Mouse (Mus musculus) telencephalon, adult 2 months (tissue): ENCODE data around the gene Gk5.
"Not testable (repeated sequence)": the region's sequence is repeated elsewhere in the genome, so short reads cannot be mapped to it uniquely, and the experiment has no call there.

ENCODE experiments used
- DNase-seq: peaks from one replicate; pipeline ENCODE4 v3.0.0-alpha.2; 2011; ENCODE audit warnings: low read depth, low spot score

Gene Gk5

GRCm38 (mm10) chr9:96144883-96145282, 25.7 kb downstream of the Gk5 start:
- no peak for DNase-seq

- DNase-seq, result no peak
Observed at GRCm38 (mm10) chr9:96152801-96153200, 33.6 kb downstream of the Gk5 start.

- no peak for DNase-seq
Observed at GRCm38 (mm10) chr9:96158431-96158830, 39.3 kb downstream of the Gk5 start.

- no peak for DNase-seq
Observed at GRCm38 (mm10) chr9:96159047-96159446, 39.9 kb downstream of the Gk5 start.

GRCm38 (mm10) chr9:96160767-96161166, 41.6 kb downstream of the Gk5 start:
- DNase-seq, result no peak

- DNase-seq, result no peak
Observed at GRCm38 (mm10) chr9:96162421-96162820, 43.3 kb downstream of the Gk5 start.

- DNase-seq, result no peak
Observed at GRCm38 (mm10) chr9:96163443-96163842, 44.3 kb downstream of the Gk5 start.

- not testable (repeated sequence) for DNase-seq
Observed at GRCm38 (mm10) chr9:96163983-96164382, 44.8 kb downstream of the Gk5 start.

GRCm38 (mm10) chr9:96167168-96167585, 48.0 kb downstream of the Gk5 start:
- DNase-seq, result no peak

GRCm38 (mm10) chr9:96170600-96170999, 51.4 kb downstream of the Gk5 start:
- no peak for DNase-seq

GRCm38 (mm10) chr9:96184909-96185308, 65.7 kb downstream of the Gk5 start:
- no peak for DNase-seq

GRCm38 (mm10) chr9:96186701-96187100, 67.5 kb downstream of the Gk5 start:
- no peak for DNase-seq

- DNase-seq, result peak; percentile 81
Observed at GRCm38 (mm10) chr9:96195885-96196622, 76.9 kb downstream of the Gk5 start, which contains the start of gene Tfdp2. Tfdp2 (plus strand) TSS chr9:96196275.

- peak; percentile 44 for DNase-seq
Observed at GRCm38 (mm10) chr9:96196636-96197181, 77.5 kb downstream of the Gk5 start.

GRCm38 (mm10) chr9:96197806-96198205, 78.6 kb downstream of the Gk5 start:
- DNase-seq, result no peak

- DNase-seq, result no peak
Observed at GRCm38 (mm10) chr9:96203663-96204062, 84.5 kb downstream of the Gk5 start.

- peak; percentile 39 for DNase-seq
Observed at GRCm38 (mm10) chr9:96207428-96207827, 88.3 kb downstream of the Gk5 start.

- DNase-seq, result no peak
Observed at GRCm38 (mm10) chr9:96213036-96213645, 94.0 kb downstream of the Gk5 start.

- DNase-seq, result no peak
Observed at GRCm38 (mm10) chr9:96214171-96214570, 95.0 kb downstream of the Gk5 start.

GRCm38 (mm10) chr9:96217299-96217698, 98.1 kb downstream of the Gk5 start:
- no peak for DNase-seq

GRCm38 (mm10) chr9:96217799-96218198, 98.6 kb downstream of the Gk5 start:
- no peak for DNase-seq

- DNase-seq, result no peak
Observed at GRCm38 (mm10) chr9:96219114-96219669, 100.0 kb downstream of the Gk5 start.

GRCm38 (mm10) chr9:96220419-96220818, 101.3 kb downstream of the Gk5 start:
- DNase-seq, result no peak
